Mouse (Mus musculus): ENCODE data around the gene Kif23. TPM values are rescaled to one million over a fixed set of nuclear protein-coding genes. Genes with fewer than 3 reads are reported as not detected.

Gene Kif23
- polyA plus RNA-seq, 1 experiment from 2014 or later, result 12.3 TPM

DNA sequence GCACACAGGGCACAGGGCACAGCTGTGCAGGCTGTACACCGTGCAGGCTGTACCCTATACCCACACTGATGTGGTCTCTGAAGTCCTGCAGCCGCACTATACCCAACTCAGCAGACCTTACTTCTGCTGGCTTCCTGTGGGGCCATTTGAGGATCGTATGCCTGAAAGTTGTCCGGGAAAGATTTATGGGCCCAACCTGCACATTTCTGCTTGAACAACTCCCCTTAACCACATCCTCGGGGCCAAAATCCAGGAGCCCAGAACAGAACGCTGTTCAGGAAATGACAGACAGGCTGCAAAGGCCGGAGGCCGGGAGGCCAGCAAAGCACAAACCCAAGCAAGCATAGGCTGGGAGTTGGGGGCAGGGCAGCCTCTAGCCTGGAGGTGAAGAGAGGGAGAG lies 73.2 kb downstream of the Kif23 start:
- no peak overlapping the region for H3K9ac ChIP-seq (replicated peaks)
- no peaks in the 10 kb centered on the region for H3K36me3 ChIP-seq
- no peak for ATAC-seq (ENCODE audit: low FRiP score)
- WGBS, result 22% methylated on average over 8 of the region's 8 CpGs
- 0 out of 2 replicates have a peak, but pooled peaks cover 5% of the 10 kb centered on the region for H3K27me3 ChIP-seq (replicated peaks)
- peaks cover 45% of the 10 kb centered on the region for H3K4me1 ChIP-seq
- H3K4me3 ChIP-seq (replicated peaks), result no peak overlapping the region
- H3K27ac ChIP-seq (replicated peaks), result no peak overlapping the region
- H3K9me3 ChIP-seq (replicated peaks), result no peaks in the 10 kb centered on the region
- H3K4me2 ChIP-seq, result no peak overlapping the region

DNA sequence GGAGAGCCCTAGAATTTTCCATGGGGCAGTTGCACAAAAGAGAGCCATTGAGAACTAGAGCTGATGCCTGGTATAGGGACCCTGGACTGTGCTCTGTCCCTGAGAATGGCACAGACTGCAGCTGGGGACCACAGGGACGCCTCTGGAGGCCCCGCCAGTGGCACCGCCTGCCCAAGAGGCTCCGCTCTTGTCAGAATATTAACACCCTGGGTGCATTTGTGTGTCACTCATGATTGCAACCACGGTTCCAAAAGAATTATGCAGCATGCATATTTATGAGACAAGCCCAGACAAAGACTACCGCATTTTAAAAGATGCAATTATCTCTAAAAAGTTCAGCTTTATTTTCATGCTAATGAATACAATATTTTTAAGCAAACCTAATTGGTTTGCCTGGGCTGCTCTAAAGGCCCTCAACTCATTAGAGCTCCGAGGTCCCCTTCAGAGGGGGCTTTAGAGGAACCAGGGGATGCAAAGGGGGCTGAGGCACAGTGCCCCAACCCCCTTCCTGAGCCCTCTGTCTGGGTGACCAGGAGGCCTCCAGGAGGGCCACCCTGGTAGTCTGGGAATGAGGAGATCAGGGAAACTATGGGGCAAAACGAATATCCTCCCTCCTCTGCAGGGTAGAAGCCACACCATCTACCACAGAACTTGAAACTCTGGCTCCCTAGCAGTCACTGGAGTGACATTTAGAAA lies 74.2 kb downstream of the Kif23 start:
- Histone ChIP-seq H3K9ac (replicated peaks) (no peak overlapping the region), H3K36me3 (no peaks in the 10 kb centered on the region), H3K27me3 (replicated peaks) (0 out of 2 replicates have a peak, but pooled peaks cover 5% of the 10 kb centered on the region), H3K4me1 (peaks cover 36% of the 10 kb centered on the region), H3K4me2 (no peak overlapping the region), H3K27ac (replicated peaks) (peak overlapping the region; percentile 10; the same call in 1 of the 2 replicates), H3K4me3 (replicated peaks) (no peak overlapping the region), H3K9me3 (replicated peaks) (no peaks in the 10 kb centered on the region)
- WGBS, result 22% methylated on average over 8 of the region's 8 CpGs
- no peak for ATAC-seq (ENCODE audit: low FRiP score)

DNA sequence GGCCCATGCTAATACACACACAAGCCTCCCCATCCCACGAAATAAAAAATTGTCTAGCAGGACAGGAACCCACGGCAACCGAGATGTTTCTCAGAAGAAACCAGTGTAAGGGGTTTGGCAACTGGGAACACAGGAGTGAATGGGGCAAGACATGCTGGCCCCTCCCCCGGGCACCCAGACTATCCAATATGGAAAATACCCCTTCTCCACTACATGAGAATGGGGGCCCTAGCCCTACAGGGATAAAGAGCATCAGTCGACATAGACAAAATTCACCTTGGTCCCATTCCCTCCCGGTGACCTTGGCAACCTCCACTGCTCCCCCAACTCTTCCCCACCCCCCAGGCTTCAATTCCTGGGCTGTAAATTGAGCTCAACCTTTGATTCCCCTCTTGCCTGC lies 74.7 kb downstream of the Kif23 start:
- Histone ChIP-seq H3K4me3 (replicated peaks) (no peak overlapping the region), H3K9me3 (replicated peaks) (no peaks in the 10 kb centered on the region), H3K9ac (replicated peaks) (no peak overlapping the region), H3K4me2 (no peak overlapping the region), H3K27me3 (replicated peaks) (0 out of 2 replicates have a peak, but pooled peaks cover 5% of the 10 kb centered on the region), H3K4me1 (peaks cover 30% of the 10 kb centered on the region), H3K36me3 (no peaks in the 10 kb centered on the region), H3K27ac (replicated peaks) (no peak overlapping the region)
- 28% methylated on average over 6 of the region's 6 CpGs for WGBS
- no peak for ATAC-seq (ENCODE audit: low FRiP score)

DNA sequence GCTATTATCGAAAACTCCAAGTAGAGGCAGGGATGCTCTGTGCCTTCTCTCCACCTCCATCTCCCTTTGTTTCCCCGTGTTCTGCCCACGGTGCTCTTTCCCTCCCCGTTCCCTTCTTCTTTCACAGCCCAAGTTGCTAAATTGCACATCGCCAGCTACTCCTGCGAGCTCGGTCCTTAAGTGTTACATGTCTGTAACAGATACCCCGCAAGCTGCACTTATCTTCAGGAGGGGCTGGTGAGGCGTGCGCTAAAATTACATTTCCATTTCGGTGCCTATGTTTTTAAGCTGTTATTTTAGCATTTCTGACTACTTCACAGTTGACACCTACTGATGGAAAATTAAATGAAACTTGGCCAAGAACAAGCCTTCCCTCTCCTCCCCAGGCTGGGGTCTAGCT lies 78.9 kb downstream of the Kif23 start:
- H3K4me3 ChIP-seq (replicated peaks), result no peak overlapping the region
- WGBS, result 67% methylated on average over 11 of the region's 11 CpGs
- no peak overlapping the region for H3K27ac ChIP-seq (replicated peaks)
- H3K36me3 ChIP-seq, result no peaks in the 10 kb centered on the region
- no peak overlapping the region for H3K4me2 ChIP-seq
- H3K9ac ChIP-seq (replicated peaks), result no peak overlapping the region
- no peaks in the 10 kb centered on the region for H3K27me3 ChIP-seq (replicated peaks)
- no peaks in the 10 kb centered on the region; the same call in 1 of the 2 replicates for H3K9me3 ChIP-seq (replicated peaks)
- ATAC-seq (ENCODE audit: low FRiP score), result no peak
- H3K4me1 ChIP-seq, result peaks cover 9% of the 10 kb centered on the region

Other genes with a start within 250 kb of the Kif23 start
- 998 and 1,098 TPM in 2 replicates for gene Rplp1, start 32.2 kb downstream of the Kif23 start, polyA plus RNA-seq (2015; fragmentation: Nextera tagmentation; extraction: Ambion mirVana)
- gene Paqr5, start 80.1 kb upstream of the Kif23 start, polyA plus RNA-seq (2015; fragmentation: Nextera tagmentation; extraction: Ambion mirVana), result 0.24 and 3.7 TPM in 2 replicates
- gene Glce, start 175.9 kb upstream of the Kif23 start, polyA plus RNA-seq (2015; fragmentation: Nextera tagmentation; extraction: Ambion mirVana), result 20.0 and 22.1 TPM in 2 replicates

Measured in neural tube, embryonic 15.5 days (tissue).